11 mouse cellular contexts compared by ENCODE assay signal in the genomic region with DNA sequence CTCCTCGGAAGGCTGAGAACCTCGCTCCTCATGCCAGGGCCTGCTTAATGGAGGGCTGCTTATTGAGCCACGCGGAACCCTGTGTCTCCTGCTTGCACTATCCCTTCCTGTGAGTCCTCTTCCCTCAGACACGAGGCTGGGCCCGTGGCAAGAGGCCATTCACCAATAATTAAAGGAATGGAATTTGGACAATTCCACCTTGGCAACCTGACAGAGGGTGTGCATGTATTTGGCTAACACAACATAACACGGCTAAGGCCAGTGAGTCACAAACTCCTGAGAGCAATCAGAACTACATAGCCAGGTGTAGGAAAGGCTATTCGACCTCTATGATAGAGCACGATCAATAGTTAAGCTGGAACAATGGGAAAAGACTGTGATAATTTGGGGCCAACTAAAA. TPM values are rescaled to one million over a fixed set of nuclear protein-coding genes. Genes with fewer than 3 reads are reported as not detected.
DNase-seq lines count a peak whose midpoint lies in the region; ATAC-seq and TF ChIP-seq lines count a peak whose summit lies in the region.
"Had no signal": no experiment of that assay in that cellular context is flagged by ENCODE, and none has a peak within 500 bp of the region (broad histone marks: within the 10 kb centered on the region; RNA-seq: fewer than 3 reads in every experiment).

No protein-coding gene starts in this region.

- H3K36me3 ChIP-seq in intestine, postnatal 0 days (ENCODE audit: control insufficient read depth, insufficient read depth): no peaks in the 10 kb centered on the region
- H3K36me3 ChIP-seq in intestine, embryonic 16.5 days (ENCODE audit: control insufficient read depth, insufficient read depth, low read length): no peaks in the 10 kb centered on the region
- H3K36me3 ChIP-seq in midbrain, embryonic 16.5 days (ENCODE audit: control insufficient read depth, insufficient read depth, low read length): no peaks in the 10 kb centered on the region
- H3K36me3 ChIP-seq: G1E; hindbrain, embryonic 12.5 days had no signal

- H3K4me2 ChIP-seq in intestine, postnatal 0 days (replicated peaks; ENCODE audit: low read depth): no peak overlapping the region
- no peak overlapping the region for H3K4me2 ChIP-seq in intestine, embryonic 16.5 days (ENCODE audit: low read depth, low read length)
- no peak overlapping the region for H3K4me2 ChIP-seq in midbrain, embryonic 16.5 days (ENCODE audit: low read length)
- H3K4me2 ChIP-seq: hindbrain, embryonic 12.5 days had no signal

- H3K27ac ChIP-seq in intestine, postnatal 0 days (ENCODE audit: low read depth, low read length): no peak overlapping the region
- no peak overlapping the region for H3K27ac ChIP-seq in intestine, embryonic 16.5 days (ENCODE audit: low read length)
- H3K27ac ChIP-seq in midbrain, embryonic 16.5 days (ENCODE audit: low read length): no peak overlapping the region
- H3K27ac ChIP-seq: hindbrain, embryonic 12.5 days had no signal

- peak; percentile 14; the same call in 1 of the 2 replicates for ATAC-seq in intestine, postnatal 0 days
- no peak for ATAC-seq in intestine, embryonic 16.5 days
- ATAC-seq in midbrain, embryonic 16.5 days: no peak

- no peaks in the 10 kb centered on the region for H3K4me1 ChIP-seq in intestine, postnatal 0 days (replicated peaks; ENCODE audit: control insufficient read depth, insufficient read depth, low read length)
- H3K4me1 ChIP-seq in intestine, embryonic 16.5 days (ENCODE audit: control insufficient read depth, insufficient read depth, low read length): no peaks in the 10 kb centered on the region
- no peaks in the 10 kb centered on the region for H3K4me1 ChIP-seq in midbrain, embryonic 16.5 days (ENCODE audit: control insufficient read depth, insufficient read depth, low read length)

- DNase-seq in cerebellum, adult 9-11 months: peak; percentile 68
- DNase-seq in kidney, postnatal 10 days: peak; percentile 80
- DNase-seq in lung, postnatal 14 days: peak; percentile 67
- no peak for DNase-seq in thymus, postnatal 36 days
- no peak for DNase-seq in spleen, postnatal 36 days (ENCODE audit: low spot score in 2 of 2)
- DNase-seq: midbrain, embryonic 14.5 days had no signal

- TF ChIP-seq CTCF in intestine, postnatal 0 days (IDR thresholded peaks at IDR 0.05; ENCODE audit: low read depth): no peak

- no peak overlapping the region for H3K9ac ChIP-seq in intestine, postnatal 0 days (ENCODE audit: low read depth, low read length)
- no peak overlapping the region for H3K9ac ChIP-seq in intestine, embryonic 16.5 days (ENCODE audit: low read depth, low read length)
- H3K9ac ChIP-seq in midbrain, embryonic 16.5 days (ENCODE audit: low read depth, low read length): no peak overlapping the region
- H3K9ac ChIP-seq: hindbrain, embryonic 12.5 days had no signal

- no peaks in the 10 kb centered on the region for H3K27me3 ChIP-seq in intestine, postnatal 0 days (replicated peaks; ENCODE audit: control insufficient read depth, insufficient read depth, low read length)
- no peaks in the 10 kb centered on the region for H3K27me3 ChIP-seq in intestine, embryonic 16.5 days (replicated peaks; ENCODE audit: control insufficient read depth, insufficient read depth, low read length)
- H3K27me3 ChIP-seq in midbrain, embryonic 16.5 days (ENCODE audit: control insufficient read depth, insufficient read depth, low read depth, low read length): no peaks in the 10 kb centered on the region
- H3K27me3 ChIP-seq: hindbrain, embryonic 12.5 days had no signal

- no peaks in the 10 kb centered on the region for H3K9me3 ChIP-seq in intestine, postnatal 0 days (ENCODE audit: control insufficient read depth)
- H3K9me3 ChIP-seq in intestine, embryonic 16.5 days (ENCODE audit: control insufficient read depth, low read length): no peaks in the 10 kb centered on the region
- H3K9me3 ChIP-seq in midbrain, embryonic 16.5 days (replicated peaks; ENCODE audit: control insufficient read depth, low read length, poor library complexity, severe bottlenecking): no peaks in the 10 kb centered on the region
- H3K9me3 ChIP-seq: G1E; hindbrain, embryonic 12.5 days had no signal

- H3K4me3 ChIP-seq in intestine, postnatal 0 days (ENCODE audit: low read depth, low read length): no peak overlapping the region
- H3K4me3 ChIP-seq in intestine, embryonic 16.5 days (ENCODE audit: low read length): no peak overlapping the region
- no peak overlapping the region for H3K4me3 ChIP-seq in midbrain, embryonic 16.5 days (ENCODE audit: low read depth, low read length)
- H3K4me3 ChIP-seq: hindbrain, embryonic 12.5 days had no signal

- 67% methylated on average over 9 of the region's 9 CpGs for WGBS in intestine, postnatal 0 days
- 68% methylated on average over 9 of the region's 9 CpGs for WGBS in intestine, embryonic 16.5 days
- WGBS in midbrain, embryonic 16.5 days: 87% methylated on average over 9 of the region's 9 CpGs

RNA-seq across cellular contexts. Expression of a gene that starts 23.7 kb away (rescaled TPM):
- 1.2 and 1.3 TPM in 2 replicates for polyA plus RNA-seq in intestine, postnatal 0 days (2015; fragmentation: Nextera tagmentation; extraction: Ambion mirVana)
- 0.87 and 1.4 TPM in 2 replicates for polyA plus RNA-seq in intestine, embryonic 16.5 days (2015; fragmentation: Nextera tagmentation; extraction: Ambion mirVana)
- 3.7 and 6.5 TPM in 2 replicates for polyA plus RNA-seq in midbrain, embryonic 16.5 days (2015; fragmentation: Nextera tagmentation; extraction: Ambion mirVana)
- polyA plus RNA-seq: G1E had no signal

RNA-seq across cellular contexts. Expression of a gene that starts 24.1 kb away (rescaled TPM):
- polyA plus RNA-seq in intestine, postnatal 0 days (2015; fragmentation: Nextera tagmentation; extraction: Ambion mirVana): 6.8 and 8.8 TPM in 2 replicates
- 6.1 and 7.1 TPM in 2 replicates for polyA plus RNA-seq in intestine, embryonic 16.5 days (2015; fragmentation: Nextera tagmentation; extraction: Ambion mirVana)
- polyA plus RNA-seq in midbrain, embryonic 16.5 days (2015; fragmentation: Nextera tagmentation; extraction: Ambion mirVana): 4.0 and 4.6 TPM in 2 replicates
- polyA plus RNA-seq: G1E had no signal

Comparison
In these comparisons a context has a peak if more than half of its experiments do, and no peak if none do; other contexts are left out.
1. DNase-seq: peak in cerebellum, adult 9-11 months (single experiment), kidney, postnatal 10 days (single experiment) and lung, postnatal 14 days (single experiment); none in thymus, postnatal 36 days (0 of 2) and spleen, postnatal 36 days (0 of 2).